Mouse (Mus musculus) forelimb bud, embryonic 11.5 days (tissue): ENCODE measurements around the gene Sucnr1.

Source experiments
- DNase-seq: peaks from one replicate; pipeline ENCODE4 v3.0.0-alpha.2; 2012; ENCODE audit warnings: low read depth, low spot score

The Sucnr1 gene

DNA sequence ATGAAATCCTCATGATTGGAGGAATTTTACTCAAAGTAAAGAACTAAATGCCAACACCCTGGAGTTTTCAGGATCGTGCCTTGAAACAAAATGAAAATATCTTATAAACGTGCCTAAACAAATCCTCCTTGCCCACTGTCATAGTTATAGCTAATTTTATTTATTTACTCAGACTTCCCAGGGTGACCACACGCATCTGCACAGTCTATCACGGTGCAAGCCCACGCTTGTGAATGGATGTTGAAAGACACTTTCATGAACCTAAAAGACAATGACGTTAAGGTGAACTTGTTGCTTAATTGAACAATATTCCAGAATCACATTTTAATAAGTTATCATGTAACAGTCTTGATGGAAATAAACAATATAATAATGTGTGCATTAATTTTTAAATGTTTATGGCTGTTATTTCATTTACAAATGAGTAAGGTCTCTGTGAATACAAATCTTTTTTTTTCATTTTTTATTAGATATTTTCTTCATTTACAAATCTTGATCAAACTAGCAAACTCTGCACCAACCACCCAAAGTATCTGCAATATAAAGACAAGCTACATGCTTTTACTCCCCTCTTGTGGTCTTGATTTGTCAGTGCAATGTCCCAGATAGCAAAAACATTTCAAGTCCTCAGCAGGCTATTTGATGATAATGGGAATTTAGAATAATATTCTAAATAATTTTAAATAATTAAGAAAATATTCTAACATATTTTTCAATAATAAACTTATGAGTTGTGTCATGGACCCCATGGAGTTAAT lies 30.4 kb downstream of the Sucnr1 start:
- DNase-seq: peak; percentile 34

DNA sequence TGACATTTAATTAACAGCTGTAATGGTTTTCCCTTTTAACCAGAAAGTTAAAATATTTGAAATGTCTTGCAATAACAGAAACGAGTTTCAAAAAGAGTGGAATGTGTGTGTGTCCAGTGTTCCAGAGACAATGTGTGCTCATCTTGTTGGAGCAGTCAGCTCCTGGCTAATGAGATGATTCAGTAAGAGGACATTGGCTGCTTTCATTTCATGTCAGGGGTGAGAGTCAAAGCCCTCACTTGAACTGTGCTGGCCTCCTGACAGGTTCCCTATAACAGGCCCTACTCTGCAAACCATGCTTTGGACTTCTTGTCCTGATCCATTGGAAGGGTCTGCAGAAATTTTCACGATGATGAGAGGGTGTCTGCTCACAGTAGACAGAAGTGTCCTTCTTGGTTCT lies 32.9 kb downstream of the Sucnr1 start:
- no peak for DNase-seq

DNA sequence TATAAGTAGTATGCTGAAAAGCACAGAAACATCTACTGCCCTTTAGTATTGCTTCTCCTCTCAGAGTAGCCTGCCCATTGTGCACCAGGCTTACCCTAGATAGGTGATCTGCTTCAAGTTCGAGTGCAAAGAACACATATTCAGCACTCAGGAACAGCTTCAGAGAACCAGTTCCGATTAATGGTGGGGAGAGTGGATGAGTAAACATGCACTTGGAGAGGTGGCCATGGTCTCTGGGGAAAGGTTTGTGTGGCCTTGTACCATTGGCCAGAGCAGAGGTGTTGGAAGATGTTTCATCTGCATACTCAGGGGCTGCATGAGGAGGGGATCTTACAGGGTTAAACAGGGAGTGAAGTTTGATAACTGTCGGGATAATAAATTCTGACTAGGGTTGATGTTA lies 39.8 kb downstream of the Sucnr1 start:
- no peak for DNase-seq

GRCm38 (mm10) chr3:60123859-60124794 lies 42.5 kb downstream of the Sucnr1 start:
- DNase-seq: peak; percentile 29

GRCm38 (mm10) chr3:60126564-60126963 lies 44.9 kb downstream of the Sucnr1 start:
- no peak for DNase-seq

GRCm38 (mm10) chr3:60128282-60128681 lies 46.6 kb downstream of the Sucnr1 start:
- no peak for DNase-seq

DNA sequence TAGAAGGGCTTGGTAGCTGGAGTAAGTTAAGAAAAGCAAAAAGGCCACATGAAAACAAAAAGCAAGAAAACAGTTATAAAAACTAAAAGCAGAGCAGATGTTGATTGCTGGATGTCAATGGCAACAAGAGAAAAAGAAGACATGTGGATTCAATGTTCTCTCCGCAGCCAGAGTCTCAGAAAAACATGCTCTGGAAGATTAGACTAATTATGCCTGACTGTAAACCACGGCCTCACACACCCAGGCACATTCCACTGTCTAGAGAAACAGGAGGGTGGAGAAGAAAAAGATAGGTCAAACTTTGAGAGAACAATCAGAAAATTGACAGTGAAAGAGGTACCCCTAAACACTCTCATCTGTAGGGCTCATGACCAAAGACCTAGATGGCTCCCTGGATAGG lies 54.1 kb downstream of the Sucnr1 start:
- DNase-seq: no peak
